Mouse (Mus musculus) C3H10T1/2 (cell line): ENCODE results near the gene Lct. TPM values are rescaled to one million over a fixed set of nuclear protein-coding genes. Genes with fewer than 3 reads are reported as not detected.

Experiments
- polyA plus RNA-seq, 2 experiments: library from polyadenylated mRNA; unstranded; fragments of >200 nt; fragmentation: generic; extraction: Trizol; gene quantifications; one replicate each; pipeline ENCODE4 v1.2.1; 2012; ENCODE audit warnings: missing spikeins in 2 of 2

The Lct gene
- under 1 TPM; 0.02 to 0.15 TPM for polyA plus RNA-seq

GRCm38 (mm10) chr1:128328218-128328617 is at the start of gene Lct:
Gene Lct, minus strand, starts transcription at chr1:128328318.

DNA sequence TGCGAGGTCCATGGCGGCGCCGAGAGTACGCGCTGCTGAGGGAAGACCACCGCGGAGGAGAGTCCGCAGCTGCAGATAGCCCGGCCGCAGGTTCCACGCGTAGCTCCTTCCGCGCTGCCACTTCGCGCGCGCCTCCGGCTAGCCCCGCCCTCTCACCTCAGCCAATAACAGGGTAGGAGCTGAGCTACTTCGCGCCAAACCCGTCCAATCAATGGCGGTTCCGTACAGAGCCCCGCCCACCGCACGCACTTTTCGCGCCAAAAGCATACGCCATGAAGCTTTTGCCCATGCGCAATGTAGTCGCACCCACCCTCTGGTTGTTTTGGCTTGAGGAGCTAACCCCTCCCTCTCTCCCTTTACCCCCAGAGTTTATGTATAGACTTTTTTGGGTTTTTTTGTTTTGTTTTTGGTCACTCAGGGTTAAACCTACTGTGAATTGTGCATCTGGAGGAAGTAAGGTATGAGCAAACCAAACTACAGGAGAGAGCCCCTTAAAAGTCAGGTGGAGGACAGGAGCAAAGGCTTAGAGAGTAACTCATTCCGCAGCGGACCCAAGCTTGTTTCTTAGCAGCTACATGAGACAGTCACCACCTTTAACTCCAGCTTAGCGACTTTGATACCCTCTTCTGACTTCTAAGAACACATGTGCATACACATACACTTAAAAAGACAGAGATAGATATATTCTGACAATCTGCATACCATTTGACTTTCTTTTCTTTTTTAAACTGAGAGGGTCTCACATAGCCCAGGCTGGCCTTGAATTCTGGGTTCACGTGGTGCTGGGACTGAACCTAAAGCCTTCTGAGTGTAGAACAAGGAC is 31.6 kb upstream of the Lct start, which contains the start of gene Mcm6:
Gene Mcm6, minus strand, starts transcription at position 111 of the 823 bp plus-strand sequence.

DNA sequence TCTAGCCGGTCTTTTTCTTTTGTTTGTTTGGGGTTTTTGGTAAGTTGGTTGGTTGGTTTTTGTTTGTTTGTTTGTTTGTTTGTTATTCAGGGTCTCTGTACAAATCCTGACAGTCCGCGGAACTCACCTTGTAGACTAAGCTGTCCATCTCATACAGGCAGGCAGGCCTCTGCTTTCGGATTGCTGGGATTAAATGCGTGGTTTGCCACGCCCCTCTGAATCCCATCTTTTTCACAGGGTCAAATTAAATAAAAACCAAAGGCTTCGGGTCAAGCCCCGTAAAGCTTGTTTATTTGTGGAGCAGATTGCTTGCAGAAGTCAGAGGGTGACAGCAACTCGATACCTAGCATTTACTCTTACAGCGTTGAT is 84.5 kb downstream of the Lct start, which contains the start of gene Ubxn4:
Gene Ubxn4, plus strand, starts transcription at position 338 of the 369 bp plus-strand sequence.

Other genes with a start within 250 kb of the Lct start
- 1 to 10 TPM in 1 of 2 experiments, under 1 TPM in 1; 0.30 to 3.5 TPM for gene Zranb3, start 225.3 kb downstream of the Lct start, polyA plus RNA-seq
- gene R3hdm1, start 225.0 kb downstream of the Lct start, polyA plus RNA-seq = 10 to 100 TPM in 1 of 2 experiments, 1 to 10 TPM in 1; 2.7 to 20.9 TPM
- 10 to 100 TPM in 1 of 2 experiments, 1 to 10 TPM in 1; 9.8 to 28.4 TPM for gene Ubxn4, start 84.4 kb downstream of the Lct start, polyA plus RNA-seq
- gene Mcm6, start 31.3 kb upstream of the Lct start, polyA plus RNA-seq = 10 to 100 TPM; 37.1 to 53.2 TPM
- 10 to 100 TPM in 1 of 2 experiments, 1 to 10 TPM in 1; 2.7 to 20.4 TPM for gene Dars, start 89.0 kb upstream of the Lct start, polyA plus RNA-seq